Comparison of ENCODE assay signal across 8 mouse cellular contexts in genomic region chr12:74803740-74804512, GRCm38 (mm10).
DNase-seq lines count a peak whose midpoint lies in the region; ATAC-seq and TF ChIP-seq lines count a peak whose summit lies in the region.
"Had no signal": no experiment of that assay in that cellular context is flagged by ENCODE, and none has a peak within 500 bp of the region (broad histone marks: within the 10 kb centered on the region; RNA-seq: fewer than 3 reads in every experiment).

No protein-coding gene starts in this region.

- H3K27me3 ChIP-seq in kidney, postnatal 0 days (ENCODE audit: insufficient read depth, low read length): no peaks in the 10 kb centered on the region
- H3K27me3 ChIP-seq in embryonic facial prominence, embryonic 14.5 days (replicated peaks; ENCODE audit: control insufficient read depth, insufficient read depth, low read length): no peaks in the 10 kb centered on the region
- no peaks in the 10 kb centered on the region for H3K27me3 ChIP-seq in liver, embryonic 13.5 days
- H3K27me3 ChIP-seq: limb, embryonic 12.5 days had no signal

- no peak overlapping the region for H3K4me3 ChIP-seq in kidney, postnatal 0 days (replicated peaks; ENCODE audit: low read depth, low read length)
- no peak overlapping the region for H3K4me3 ChIP-seq in embryonic facial prominence, embryonic 14.5 days (ENCODE audit: low read depth, low read length)
- no peak overlapping the region for H3K4me3 ChIP-seq in liver, embryonic 13.5 days (replicated peaks)
- H3K4me3 ChIP-seq: limb, embryonic 12.5 days had no signal

- TF ChIP-seq CTCF in kidney, postnatal 0 days (IDR thresholded peaks at IDR 0.05; ENCODE audit: low read depth): no peak

- DNase-seq in kidney, postnatal 0 days (ENCODE audit: low spot score): no peak
- no peak for DNase-seq in kidney, adult 18-20 months
- DNase-seq in Muller cell, postnatal 12 days (ENCODE audit: inconsistent ontology term): peak; percentile 82
- DNase-seq in embryonic facial prominence, embryonic 14.5 days (ENCODE audit: low spot score): peak; percentile 3
- peak; percentile 12 for DNase-seq in liver, embryonic 13.5 days
- no peak for DNase-seq in left cerebral cortex, adult 8-10 months (ENCODE audit: low spot score in 2 of 2)
- no peak for DNase-seq in right cerebral cortex, postnatal 25 days

- WGBS in kidney, postnatal 0 days: 62% methylated on average over 13 of the region's 13 CpGs
- 63% methylated on average over 13 of the region's 13 CpGs for WGBS in embryonic facial prominence, embryonic 14.5 days
- whole genome bisulfite sequencing in liver, embryonic 13.5 days (ENCODE audit: insufficient replicate concordance): 39% methylated on average over 13 of the region's 13 CpGs

- H3K4me2 ChIP-seq in kidney, postnatal 0 days (ENCODE audit: low read length): no peak overlapping the region
- H3K4me2 ChIP-seq in embryonic facial prominence, embryonic 14.5 days (ENCODE audit: low read depth, low read length): no peak overlapping the region
- H3K4me2 ChIP-seq in liver, embryonic 13.5 days: no peak overlapping the region
- H3K4me2 ChIP-seq: limb, embryonic 12.5 days had no signal

- ATAC-seq in kidney, postnatal 0 days (replicated peaks; ENCODE audit: low FRiP score, low read depth): peak; percentile 74; the same call in 1 of the 2 replicates
- ATAC-seq in embryonic facial prominence, embryonic 14.5 days (ENCODE audit: low read depth): no peak
- ATAC-seq in liver, embryonic 13.5 days (ENCODE audit: low read depth): no peak

- H3K36me3 ChIP-seq in kidney, postnatal 0 days (ENCODE audit: insufficient read depth, low read length): no peaks in the 10 kb centered on the region
- H3K36me3 ChIP-seq in embryonic facial prominence, embryonic 14.5 days (ENCODE audit: control insufficient read depth, insufficient read depth, low read length): no peaks in the 10 kb centered on the region
- H3K36me3 ChIP-seq in liver, embryonic 13.5 days: no peaks in the 10 kb centered on the region
- H3K36me3 ChIP-seq: limb, embryonic 12.5 days had no signal

- no peak overlapping the region for H3K27ac ChIP-seq in kidney, postnatal 0 days
- no peak overlapping the region for H3K27ac ChIP-seq in embryonic facial prominence, embryonic 14.5 days (replicated peaks; ENCODE audit: low read depth, low read length)
- H3K27ac ChIP-seq in liver, embryonic 13.5 days: no peak overlapping the region
- H3K27ac ChIP-seq: limb, embryonic 12.5 days had no signal

- H3K9me3 ChIP-seq in kidney, postnatal 0 days (replicated peaks; ENCODE audit: low read length): 0 out of 2 replicates have a peak, but pooled peaks cover 2% of the 10 kb centered on the region
- peaks cover 10% of the 10 kb centered on the region for H3K9me3 ChIP-seq in embryonic facial prominence, embryonic 14.5 days (ENCODE audit: control insufficient read depth, low read length)
- H3K9me3 ChIP-seq in liver, embryonic 13.5 days (replicated peaks): 0 out of 2 replicates have a peak, but pooled peaks cover 10% of the 10 kb centered on the region
- H3K9me3 ChIP-seq: limb, embryonic 12.5 days had no signal

- H3K4me1 ChIP-seq in kidney, postnatal 0 days (replicated peaks; ENCODE audit: insufficient read depth, low read length): no peaks in the 10 kb centered on the region
- H3K4me1 ChIP-seq in embryonic facial prominence, embryonic 14.5 days (ENCODE audit: control insufficient read depth, insufficient read depth, low read length): no peaks in the 10 kb centered on the region
- no peaks in the 10 kb centered on the region for H3K4me1 ChIP-seq in liver, embryonic 13.5 days (replicated peaks)
- H3K4me1 ChIP-seq: limb, embryonic 12.5 days had no signal

- no peak overlapping the region for H3K9ac ChIP-seq in kidney, postnatal 0 days (ENCODE audit: low read depth, low read length)
- H3K9ac ChIP-seq in embryonic facial prominence, embryonic 14.5 days (ENCODE audit: low read depth, low read length): no peak overlapping the region
- no peak overlapping the region for H3K9ac ChIP-seq in liver, embryonic 13.5 days
- H3K9ac ChIP-seq: limb, embryonic 12.5 days had no signal

Comparison
In these comparisons a context has a peak if more than half of its experiments do, and no peak if none do; other contexts are left out.
1. DNase-seq: peak in Muller cell, postnatal 12 days (single experiment), embryonic facial prominence, embryonic 14.5 days (single experiment) and liver, embryonic 13.5 days (single experiment); none in kidney, postnatal 0 days (single experiment), kidney, adult 18-20 months (single experiment), left cerebral cortex, adult 8-10 months (0 of 2) and right cerebral cortex, postnatal 25 days (single experiment).